10 mouse cellular contexts compared by ENCODE assay signal in genomic region chr17:24021375-24022199, GRCm38 (mm10). TPM values are rescaled to one million over a fixed set of nuclear protein-coding genes. Genes with fewer than 3 reads are reported as not detected.
DNase-seq lines count a peak whose midpoint lies in the region; ATAC-seq and TF ChIP-seq lines count a peak whose summit lies in the region.
"Had no signal": no experiment of that assay in that cellular context is flagged by ENCODE, and none has a peak within 500 bp of the region (broad histone marks: within the 10 kb centered on the region; RNA-seq: fewer than 3 reads in every experiment).

No protein-coding gene starts in this region.

- H3K27ac ChIP-seq in embryonic facial prominence, embryonic 15.5 days (replicated peaks): peak overlapping the region; percentile 55; the same call in 1 of the 2 replicates
- 0 out of 2 replicates have a peak overlapping the region, but pooled peaks have one; percentile 33 for H3K27ac ChIP-seq in limb, embryonic 15.5 days
- H3K27ac ChIP-seq in stomach, postnatal 0 days (replicated peaks): peak overlapping the region; percentile 63
- H3K27ac ChIP-seq: midbrain, embryonic 12.5 days had no signal

- TF ChIP-seq EP300 in stomach, postnatal 0 days (optimal IDR thresholded peaks at IDR 0.05): no peak

- no peaks in the 10 kb centered on the region for H3K27me3 ChIP-seq in embryonic facial prominence, embryonic 15.5 days
- H3K27me3 ChIP-seq in limb, embryonic 15.5 days: no peaks in the 10 kb centered on the region
- H3K27me3 ChIP-seq in stomach, postnatal 0 days (ENCODE audit: control insufficient read depth, insufficient read depth, low read length): no peaks in the 10 kb centered on the region

- H3K9ac ChIP-seq in embryonic facial prominence, embryonic 15.5 days: no peak overlapping the region
- H3K9ac ChIP-seq in limb, embryonic 15.5 days: no peak overlapping the region
- H3K9ac ChIP-seq in stomach, postnatal 0 days (ENCODE audit: low read length): no peak overlapping the region
- H3K9ac ChIP-seq: midbrain, embryonic 12.5 days had no signal

- 0 out of 2 replicates have a peak, but pooled peaks have one; percentile 31 for ATAC-seq in embryonic facial prominence, embryonic 15.5 days (ENCODE audit: insufficient number of reproducible peaks, low FRiP score, low TSS enrichment, low read depth)
- peak; percentile 61; the same call in 1 of the 2 replicates for ATAC-seq in limb, embryonic 15.5 days (ENCODE audit: insufficient number of reproducible peaks, low FRiP score, low TSS enrichment, low read depth)
- ATAC-seq in stomach, postnatal 0 days (ENCODE audit: low FRiP score, low TSS enrichment): peak; percentile 82

- H3K4me3 ChIP-seq in embryonic facial prominence, embryonic 15.5 days (replicated peaks): no peak overlapping the region
- H3K4me3 ChIP-seq in limb, embryonic 15.5 days: no peak overlapping the region
- H3K4me3 ChIP-seq in stomach, postnatal 0 days (ENCODE audit: low read depth, low read length): no peak overlapping the region
- H3K4me3 ChIP-seq: midbrain, embryonic 12.5 days had no signal

- H3K4me1 ChIP-seq in embryonic facial prominence, embryonic 15.5 days: peaks cover 13% of the 10 kb centered on the region; the same call in 1 of the 2 replicates
- peaks cover 7% of the 10 kb centered on the region for H3K4me1 ChIP-seq in limb, embryonic 15.5 days
- peaks cover 5% of the 10 kb centered on the region for H3K4me1 ChIP-seq in stomach, postnatal 0 days (replicated peaks; ENCODE audit: control insufficient read depth, insufficient read depth)
- H3K4me1 ChIP-seq: midbrain, embryonic 12.5 days had no signal

- no peaks in the 10 kb centered on the region for H3K36me3 ChIP-seq in embryonic facial prominence, embryonic 15.5 days
- no peaks in the 10 kb centered on the region for H3K36me3 ChIP-seq in limb, embryonic 15.5 days
- H3K36me3 ChIP-seq in stomach, postnatal 0 days (ENCODE audit: control insufficient read depth, insufficient read depth, low read length): no peaks in the 10 kb centered on the region
- H3K36me3 ChIP-seq: midbrain, embryonic 12.5 days had no signal

- H3K9me3 ChIP-seq in embryonic facial prominence, embryonic 15.5 days (replicated peaks): no peaks in the 10 kb centered on the region
- H3K9me3 ChIP-seq in limb, embryonic 15.5 days: no peaks in the 10 kb centered on the region
- H3K9me3 ChIP-seq in stomach, postnatal 0 days (ENCODE audit: control insufficient read depth, low read length): no peaks in the 10 kb centered on the region
- H3K9me3 ChIP-seq: midbrain, embryonic 12.5 days had no signal

- TF ChIP-seq CTCF in stomach, postnatal 0 days (IDR thresholded peaks at IDR 0.05; ENCODE audit: low read depth): peak; percentile 29; the same call in 1 of the 2 replicates

- no peak overlapping the region for H3K4me2 ChIP-seq in embryonic facial prominence, embryonic 15.5 days (replicated peaks)
- no peak overlapping the region for H3K4me2 ChIP-seq in limb, embryonic 15.5 days
- H3K4me2 ChIP-seq in stomach, postnatal 0 days (replicated peaks; ENCODE audit: low read depth): no peak overlapping the region
- H3K4me2 ChIP-seq: midbrain, embryonic 12.5 days had no signal

- DNase-seq in ovary, postnatal 36 days (ENCODE audit: low spot score): peak; percentile 14
- no peak for DNase-seq in ovary, postnatal 10 days (ENCODE audit: low spot score)
- DNase-seq in stomach, postnatal 0 days (ENCODE audit: low spot score): peak; percentile 63
- DNase-seq in embryo, embryonic 9.5 days (ENCODE audit: extremely low spot score): no peak
- DNase-seq in adrenal gland, postnatal 25 days: no peak

- 59% methylated on average over 5 of the region's 5 CpGs for WGBS in embryonic facial prominence, embryonic 15.5 days
- WGBS in limb, embryonic 15.5 days: 61% methylated on average over 5 of the region's 5 CpGs
- 34% methylated on average over 5 of the region's 5 CpGs for WGBS in stomach, postnatal 0 days

RNA-seq across cellular contexts. Expression of gene Prss27, which starts 16.4 kb away (rescaled TPM):
- polyA plus RNA-seq in embryonic facial prominence, embryonic 15.5 days (2015; fragmentation: Nextera tagmentation; extraction: Ambion mirVana): 4.6 and 4.9 TPM in 2 replicates
- polyA plus RNA-seq in limb, embryonic 15.5 days (2015; fragmentation: Nextera tagmentation; extraction: Ambion mirVana): 8.6 and 9.6 TPM in 2 replicates
- polyA plus RNA-seq in stomach, postnatal 0 days (2015; fragmentation: Nextera tagmentation; extraction: Ambion mirVana): 40.8 and 47.1 TPM in 2 replicates
- total RNA-seq in adrenal gland, postnatal 25 days (2021): 0.43 TPM in 1 of 2 replicates, not detected in the other
- total RNA-seq: layer of hippocampus, adult 8-10 months had no signal
- polyA plus RNA-seq: heart, postnatal 0 days had no signal

RNA-seq across cellular contexts. Expression of gene Prss22, which starts 23.7 kb away (rescaled TPM):
- polyA plus RNA-seq in embryonic facial prominence, embryonic 15.5 days (2015; fragmentation: Nextera tagmentation; extraction: Ambion mirVana): 3.2 and 3.4 TPM in 2 replicates
- 1.1 and 1.4 TPM in 2 replicates for polyA plus RNA-seq in limb, embryonic 15.5 days (2015; fragmentation: Nextera tagmentation; extraction: Ambion mirVana)
- 3.4 and 4.8 TPM in 2 replicates for polyA plus RNA-seq in stomach, postnatal 0 days (2015; fragmentation: Nextera tagmentation; extraction: Ambion mirVana)
- not detected in 2 replicates for total RNA-seq in adrenal gland, postnatal 25 days (2021)
- polyA plus RNA-seq: heart, postnatal 0 days; midbrain, embryonic 12.5 days had no signal

RNA-seq across cellular contexts. Expression of gene Prss30, which starts 41.2 kb away (rescaled TPM):
- 0.18 TPM in 1 of 2 replicates, not detected in the other for polyA plus RNA-seq in embryonic facial prominence, embryonic 15.5 days (2015; fragmentation: Nextera tagmentation; extraction: Ambion mirVana)
- not detected in 2 replicates for polyA plus RNA-seq in limb, embryonic 15.5 days (2015; fragmentation: Nextera tagmentation; extraction: Ambion mirVana)
- 0.08 and 0.11 TPM in 2 replicates for polyA plus RNA-seq in stomach, postnatal 0 days (2015; fragmentation: Nextera tagmentation; extraction: Ambion mirVana)
- total RNA-seq in adrenal gland, postnatal 25 days (2021): 0.36 TPM in 1 of 2 replicates, not detected in the other
- polyA plus RNA-seq: heart, postnatal 0 days; midbrain, embryonic 12.5 days had no signal

RNA-seq across cellular contexts. Expression of gene Kctd5, which starts 51.7 kb away (rescaled TPM):
- polyA plus RNA-seq in embryonic facial prominence, embryonic 15.5 days (2015; fragmentation: Nextera tagmentation; extraction: Ambion mirVana): 62.1 and 64.5 TPM in 2 replicates
- 60.9 and 62.9 TPM in 2 replicates for polyA plus RNA-seq in limb, embryonic 15.5 days (2015; fragmentation: Nextera tagmentation; extraction: Ambion mirVana)
- 44.7 and 45.6 TPM in 2 replicates for polyA plus RNA-seq in stomach, postnatal 0 days (2015; fragmentation: Nextera tagmentation; extraction: Ambion mirVana)
- 15.4 and 17.2 TPM in 2 replicates for total RNA-seq in adrenal gland, postnatal 25 days (2021)

Comparison
In these comparisons a context has a peak if more than half of its experiments do, and no peak if none do; other contexts are left out.
1. DNase-seq: peak in ovary, postnatal 36 days (single experiment) and stomach, postnatal 0 days (single experiment); none in ovary, postnatal 10 days (single experiment), embryo, embryonic 9.5 days (single experiment) and adrenal gland, postnatal 25 days (single experiment).
2. ATAC-seq: peak in every context shown above with its lines; median percentile 82 in stomach, postnatal 0 days; 61 in limb, embryonic 15.5 days; 31 in embryonic facial prominence, embryonic 15.5 days.
3. Peak in every context shown above with its lines, with median percentiles within 50 percentile points of each other: H3K27ac ChIP-seq.